Mouse (Mus musculus) intestine, postnatal 0 days (tissue): ENCODE results near the gene Cab39l. TPM values are rescaled to one million over a fixed set of nuclear protein-coding genes. Genes with fewer than 3 reads are reported as not detected.

ENCODE experiments used
- ATAC-seq: fragments of 200-750 bp; cut with Nextera tagmentation; 2 replicates; pipeline ENCODE4 v1.8.0; 2017; ENCODE audit warnings: mild to moderate bottlenecking, moderate TSS enrichment, moderate library complexity
- H3K27ac ChIP-seq: fragments of 300-500 bp; sonication (generic); 2 replicates; pipeline ENCODE4 v1.5.1; 2014; ENCODE audit warnings: mild to moderate bottlenecking, low read depth, low read length, moderate library complexity
- H3K27me3 ChIP-seq: fragments of 300-500 bp; sonication (generic); replicated peaks from 2 replicates; pipeline ENCODE4 v1.6.1; 2014; ENCODE audit warnings: low read length, mixed read lengths; ENCODE audit not compliant: control insufficient read depth, insufficient read depth
- H3K36me3 ChIP-seq: fragments of 300-500 bp; sonication (generic); 2 replicates; pipeline ENCODE4 v1.6.1; 2014; ENCODE audit warnings: mild to moderate bottlenecking, moderate library complexity; ENCODE audit not compliant: control insufficient read depth, insufficient read depth
- H3K4me1 ChIP-seq: fragments of 300-500 bp; sonication (generic); replicated peaks from 2 replicates; pipeline ENCODE4 v1.6.1; 2014; ENCODE audit warnings: antibody characterized with exemption, low read length, mixed read lengths; ENCODE audit not compliant: control insufficient read depth, insufficient read depth
- H3K4me2 ChIP-seq: fragments of 300-500 bp; sonication (generic); replicated peaks from 2 replicates; pipeline ENCODE4 v1.6.1; 2014; ENCODE audit warnings: low read depth, mild to moderate bottlenecking, moderate library complexity
- H3K4me3 ChIP-seq: fragments of 300-500 bp; sonication (generic); 2 replicates; pipeline ENCODE4 v1.5.1; 2014; ENCODE audit warnings: low read depth, low read length
- H3K9ac ChIP-seq: fragments of 300-500 bp; sonication (generic); 2 replicates; pipeline ENCODE4 v1.6.1; 2014; ENCODE audit warnings: mild to moderate bottlenecking, low read depth, low read length
- H3K9me3 ChIP-seq: fragments of 300-500 bp; sonication (generic); 2 replicates; pipeline ENCODE4 v1.6.1; 2016; ENCODE audit warnings: mixed run types; ENCODE audit not compliant: control insufficient read depth
- CTCF ChIP-seq: sonication (generic); IDR thresholded peaks from 2 replicates; pipeline ENCODE4 v1.5.1; 2016; ENCODE audit warnings: low read depth, mild to moderate bottlenecking, control low read depth, antibody characterized with exemption, moderate library complexity
- WGBS: fragments of 180-500 bp; shearing (Covaris S2); extraction: QIAGEN DNeasy Blood & Tissue Kit; methylation state at CpG from one replicate; pipeline ENCODE4 v1.1.7; 2014; 5-methylcytosine and 5-hydroxymethylcytosine counted together
- polyA plus RNA-seq: library from polyadenylated mRNA; unstranded; fragments of >200 nt; fragmentation: Nextera tagmentation; extraction: Ambion mirVana; gene quantifications from 2 replicates; pipeline ENCODE4 v1.2.1, GENCODE M21; 2015

Cab39l gene
- polyA plus RNA-seq, 1 experiment from 2014 or later = 19.0 TPM

- Histone ChIP-seq H3K36me3 (peaks cover 32% of the 10 kb centered on the region; the same call in 1 of the 2 replicates), H3K9me3 (no peaks in the 10 kb centered on the region), H3K9ac (no peak overlapping the region), H3K27ac (no peak overlapping the region), H3K27me3 (no peaks in the 10 kb centered on the region), H3K4me2 (no peak overlapping the region), H3K4me1 (no peaks in the 10 kb centered on the region), H3K4me3 (no peak overlapping the region)
- WGBS = 86% methylated on average over 6 of the region's 6 CpGs
- TF ChIP-seq CTCF = no peak
- no peak for ATAC-seq
Observed at GRCm38 (mm10) chr14:59566756-59567155, 126.0 kb downstream of the Cab39l start.

- Histone ChIP-seq H3K4me3 (no peak overlapping the region), H3K27me3 (no peaks in the 10 kb centered on the region), H3K9me3 (no peaks in the 10 kb centered on the region), H3K27ac (no peak overlapping the region), H3K9ac (no peak overlapping the region), H3K36me3 (peaks cover 48% of the 10 kb centered on the region), H3K4me1 (no peaks in the 10 kb centered on the region), H3K4me2 (no peak overlapping the region)
- 90% methylated on average over 5 of the region's 5 CpGs for WGBS
- no peak for ATAC-seq
- TF ChIP-seq CTCF = no peak
Observed at GRCm38 (mm10) chr14:59576385-59576784, 135.6 kb downstream of the Cab39l start.

GRCm38 (mm10) chr14:59590614-59591013 lies 149.8 kb downstream of the Cab39l start:
- 66% methylated on average over 1 of the region's 1 CpGs for WGBS
- Histone ChIP-seq H3K27ac (no peak overlapping the region), H3K9ac (no peak overlapping the region), H3K4me1 (no peaks in the 10 kb centered on the region), H3K4me2 (no peak overlapping the region), H3K27me3 (no peaks in the 10 kb centered on the region), H3K4me3 (no peak overlapping the region), H3K36me3 (peaks cover 47% of the 10 kb centered on the region), H3K9me3 (no peaks in the 10 kb centered on the region)
- peak; percentile 61 for TF ChIP-seq CTCF
- no peak for ATAC-seq

GRCm38 (mm10) chr14:59591901-59592300 lies 151.1 kb downstream of the Cab39l start:
- Histone ChIP-seq H3K4me1 (peaks cover 2% of the 10 kb centered on the region; the same call in 1 of the 2 replicates), H3K4me3 (no peak overlapping the region), H3K27me3 (no peaks in the 10 kb centered on the region), H3K27ac (no peak overlapping the region), H3K4me2 (no peak overlapping the region), H3K36me3 (peaks cover 38% of the 10 kb centered on the region), H3K9me3 (no peaks in the 10 kb centered on the region), H3K9ac (no peak overlapping the region)
- WGBS = 79% methylated on average over 8 of the region's 8 CpGs
- ATAC-seq = no peak
- TF ChIP-seq CTCF = no peak

GRCm38 (mm10) chr14:59592593-59592992 lies 151.8 kb downstream of the Cab39l start:
- 95% methylated on average over 3 of the region's 3 CpGs for WGBS
- no peak overlapping the region for H3K4me3 ChIP-seq
- TF ChIP-seq CTCF = no peak
- H3K27ac ChIP-seq = no peak overlapping the region
- no peaks in the 10 kb centered on the region for H3K27me3 ChIP-seq
- ATAC-seq = no peak
- H3K36me3 ChIP-seq = peaks cover 37% of the 10 kb centered on the region
- no peak overlapping the region for H3K4me2 ChIP-seq
- no peak overlapping the region for H3K9ac ChIP-seq
- H3K4me1 ChIP-seq = peaks cover 2% of the 10 kb centered on the region; the same call in 1 of the 2 replicates
- no peaks in the 10 kb centered on the region for H3K9me3 ChIP-seq

GRCm38 (mm10) chr14:59594988-59595387 lies 154.2 kb downstream of the Cab39l start:
- Histone ChIP-seq H3K9ac (no peak overlapping the region), H3K9me3 (no peaks in the 10 kb centered on the region), H3K27me3 (no peaks in the 10 kb centered on the region), H3K27ac (no peak overlapping the region), H3K4me2 (no peak overlapping the region), H3K4me3 (no peak overlapping the region), H3K36me3 (peaks cover 17% of the 10 kb centered on the region), H3K4me1 (peaks cover 2% of the 10 kb centered on the region; the same call in 1 of the 2 replicates)
- 93% methylated on average over 3 of the region's 3 CpGs for WGBS
- ATAC-seq = no peak
- no peak for TF ChIP-seq CTCF
